Mouse (Mus musculus) forebrain, embryonic 16.5 days (tissue): Measurements from ENCODE around the gene Keg1. TPM values are rescaled to one million over a fixed set of nuclear protein-coding genes. Genes with fewer than 3 reads are reported as not detected.
"Not testable (repeated sequence)": the region's sequence is repeated elsewhere in the genome, so short reads cannot be mapped to it uniquely, and the experiment has no call there.

Experiments used
- ATAC-seq: fragments of 200-750 bp; cut with Nextera tagmentation; 2 replicates; pipeline ENCODE4 v1.8.0; 2017; ENCODE audit warnings: mild to moderate bottlenecking, moderate library complexity
- H3K27ac ChIP-seq: fragments of 300-500 bp; sonication (generic); 2 replicates; pipeline ENCODE4 v1.5.1; 2014; ENCODE audit warnings: low read length, control low read depth
- H3K27me3 ChIP-seq: fragments of 300-500 bp; sonication (generic); replicated peaks from 2 replicates; pipeline ENCODE4 v1.6.1; 2014; ENCODE audit warnings: low read length; ENCODE audit not compliant: control insufficient read depth, insufficient read depth
- H3K36me3 ChIP-seq: fragments of 300-500 bp; sonication (generic); 2 replicates; pipeline ENCODE4 v1.6.1; 2014; ENCODE audit not compliant: control insufficient read depth, insufficient read depth
- H3K4me1 ChIP-seq: fragments of 300-500 bp; sonication (generic); replicated peaks from 2 replicates; pipeline ENCODE4 v1.6.1; 2014; ENCODE audit warnings: low read length; ENCODE audit not compliant: control insufficient read depth, insufficient read depth
- H3K4me2 ChIP-seq: fragments of 300-500 bp; sonication (generic); 2 replicates; pipeline ENCODE4 v1.6.1; 2014; ENCODE audit warnings: mild to moderate bottlenecking, low read length, control low read depth
- H3K4me3 ChIP-seq: fragments of 300-500 bp; sonication (generic); replicated peaks from 2 replicates; pipeline ENCODE4 v1.5.1; 2014; ENCODE audit warnings: mild to moderate bottlenecking, low read length, control low read depth
- H3K9ac ChIP-seq: fragments of 300-500 bp; sonication (generic); replicated peaks from 2 replicates; pipeline ENCODE4 v1.6.1; 2014; ENCODE audit warnings: low read depth, low read length, control low read depth
- H3K9me3 ChIP-seq: fragments of 300-500 bp; sonication (generic); 2 replicates; pipeline ENCODE4 v1.6.1; 2016; ENCODE audit warnings: low read length; ENCODE audit not compliant: control insufficient read depth
- WGBS: fragments of 180-500 bp; shearing (Covaris S2); extraction: QIAGEN DNeasy Blood & Tissue Kit; methylation state at CpG from one replicate; pipeline ENCODE4 v1.1.7; 2014; 5-methylcytosine and 5-hydroxymethylcytosine counted together
- polyA plus RNA-seq: library from polyadenylated mRNA; unstranded; fragments of >200 nt; fragmentation: Nextera tagmentation; extraction: Ambion mirVana; gene quantifications from 2 replicates; pipeline ENCODE4 v1.2.1, GENCODE M21; 2015

Gene Keg1
- polyA plus RNA-seq, 1 experiment from 2014 or later, result not detected

DNA sequence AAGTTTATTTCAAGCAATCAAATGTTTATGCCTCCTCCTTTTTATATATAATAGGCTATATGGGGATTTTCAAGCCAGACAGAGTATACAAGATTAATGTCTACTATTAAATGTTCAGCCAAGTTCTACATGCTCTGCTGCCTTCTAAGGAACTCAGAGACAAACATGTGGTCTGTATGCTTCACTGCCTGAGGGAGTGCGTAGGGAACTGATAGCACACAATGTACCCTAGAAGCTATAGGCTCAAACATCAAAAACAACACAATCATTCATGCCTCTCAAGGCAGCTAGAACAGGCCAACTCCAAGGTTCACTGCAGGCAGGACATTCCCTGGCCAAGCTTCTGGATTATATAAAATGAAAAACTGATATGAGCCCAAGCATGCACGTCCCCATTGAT, 12.9 kb downstream of the Keg1 start:
- H3K9ac ChIP-seq, result no peak overlapping the region
- H3K4me3 ChIP-seq, result no peak overlapping the region
- H3K9me3 ChIP-seq, result no peaks in the 10 kb centered on the region
- no peak for ATAC-seq
- H3K4me1 ChIP-seq, result no peaks in the 10 kb centered on the region
- no peak overlapping the region for H3K4me2 ChIP-seq
- no peak overlapping the region for H3K27ac ChIP-seq
- no peaks in the 10 kb centered on the region for H3K36me3 ChIP-seq
- WGBS, result 92% methylated on average over 2 of the region's 2 CpGs
- H3K27me3 ChIP-seq, result no peaks in the 10 kb centered on the region

DNA sequence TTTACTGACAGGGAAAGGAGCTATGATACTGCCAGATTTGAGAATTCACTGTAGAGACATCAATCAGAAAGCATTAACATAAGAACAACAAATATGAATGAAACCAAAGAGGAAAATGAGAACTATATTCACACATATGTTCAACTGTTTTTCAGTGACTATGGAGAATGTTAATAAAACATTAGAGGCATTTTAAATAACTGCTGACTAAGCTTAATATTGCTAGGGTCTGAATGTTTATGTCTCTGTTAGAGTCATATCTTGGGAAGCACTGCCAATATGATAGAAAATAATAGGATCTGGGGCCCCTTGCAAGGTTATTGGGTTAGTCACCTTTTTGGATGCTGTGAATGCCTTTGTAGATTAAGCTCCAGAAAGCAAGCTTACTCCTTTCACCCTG, 13.4 kb downstream of the Keg1 start:
- no peak overlapping the region for H3K4me3 ChIP-seq
- H3K4me1 ChIP-seq, result no peaks in the 10 kb centered on the region
- H3K9ac ChIP-seq, result no peak overlapping the region
- H3K4me2 ChIP-seq, result no peak overlapping the region
- no peak overlapping the region for H3K27ac ChIP-seq
- H3K27me3 ChIP-seq, result no peaks in the 10 kb centered on the region
- ATAC-seq, result no peak
- no peaks in the 10 kb centered on the region for H3K9me3 ChIP-seq
- no peaks in the 10 kb centered on the region for H3K36me3 ChIP-seq

DNA sequence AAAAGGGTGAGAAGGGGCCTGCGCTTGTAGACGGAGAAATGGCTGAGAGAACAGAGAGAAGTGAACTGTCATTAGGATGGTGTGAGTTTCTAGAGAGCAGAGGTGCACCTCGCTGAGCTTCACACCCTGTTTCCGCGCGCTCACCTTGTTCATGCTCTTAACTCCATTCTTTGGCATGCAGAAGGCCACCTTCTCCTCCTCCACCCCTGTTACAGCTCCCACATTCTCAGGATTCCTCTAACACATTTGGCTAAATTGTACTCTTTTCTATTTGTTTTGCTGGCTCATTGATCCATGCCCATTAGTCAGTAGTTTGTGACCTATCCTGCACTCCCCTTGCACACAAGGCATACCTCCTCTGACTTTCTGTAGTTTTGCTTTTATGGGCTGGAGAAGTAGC, 23.6 kb downstream of the Keg1 start:
- ATAC-seq, result no peak
- WGBS, result 83% methylated on average over 6 of the region's 6 CpGs
- no peak overlapping the region for H3K27ac ChIP-seq

DNA sequence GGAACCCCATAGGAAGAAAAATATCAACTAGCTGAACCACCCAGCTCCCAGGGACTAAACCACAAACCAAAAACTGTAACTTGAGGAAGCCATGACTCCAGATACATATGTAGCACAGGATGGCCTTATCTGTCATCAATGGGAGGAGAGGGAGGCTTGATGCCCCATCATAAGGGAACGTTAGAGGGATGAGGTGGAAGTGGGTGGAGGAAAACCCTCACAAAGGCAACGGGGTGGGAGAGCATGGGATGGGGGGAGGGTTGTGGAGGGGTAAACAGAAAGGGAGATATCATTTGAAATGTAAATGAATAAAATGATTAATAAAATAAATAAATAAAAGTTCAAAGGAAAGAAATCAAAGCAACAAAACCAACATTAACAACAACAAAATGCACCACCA, 24.9 kb downstream of the Keg1 start:
- no peaks in the 10 kb centered on the region for H3K36me3 ChIP-seq
- no peaks in the 10 kb centered on the region for H3K9me3 ChIP-seq
- H3K27ac ChIP-seq, result no peak overlapping the region
- no peak for ATAC-seq
- H3K9ac ChIP-seq, result no peak overlapping the region
- no peak overlapping the region for H3K4me2 ChIP-seq
- no peak overlapping the region for H3K4me3 ChIP-seq
- H3K4me1 ChIP-seq, result no peaks in the 10 kb centered on the region
- 58% methylated on average over 2 of the region's 2 CpGs for WGBS
- H3K27me3 ChIP-seq, result no peaks in the 10 kb centered on the region

More for the DNA sequence above, 23.6 kb downstream of the Keg1 start:
- no peaks in the 10 kb centered on the region for H3K36me3 ChIP-seq
- H3K27me3 ChIP-seq, result no peaks in the 10 kb centered on the region
- H3K4me1 ChIP-seq, result no peaks in the 10 kb centered on the region
- no peak overlapping the region for H3K9ac ChIP-seq
- H3K9me3 ChIP-seq, result no peaks in the 10 kb centered on the region
- no peak overlapping the region for H3K4me3 ChIP-seq
- H3K4me2 ChIP-seq, result no peak overlapping the region

DNA sequence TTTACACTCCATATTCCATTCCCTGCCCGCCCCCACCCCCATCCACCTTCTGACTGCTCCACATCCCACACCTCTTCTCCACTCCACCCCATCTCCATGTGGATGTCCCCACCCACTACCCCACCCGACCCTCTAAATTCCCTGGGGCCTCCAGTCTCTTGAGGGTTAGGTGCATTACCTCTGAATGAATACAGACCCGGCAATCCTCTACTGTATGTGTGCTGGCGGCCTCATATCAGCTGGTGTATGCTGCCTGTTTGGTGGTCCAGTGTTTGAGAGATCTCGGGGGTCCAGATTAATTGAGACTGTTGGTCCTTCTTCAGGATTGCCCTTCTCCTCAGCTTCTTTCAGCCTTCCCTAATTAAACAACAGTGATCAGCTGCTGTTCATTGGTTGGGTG, 25.3 kb downstream of the Keg1 start:
- H3K4me3 ChIP-seq, H3K27me3 ChIP-seq, H3K4me2 ChIP-seq, H3K9me3 ChIP-seq, H3K4me1 ChIP-seq, H3K36me3 ChIP-seq, H3K9ac ChIP-seq, ATAC-seq, H3K27ac ChIP-seq: not testable (repeated sequence)
- WGBS, result 90% methylated on average over 5 of the region's 5 CpGs

DNA sequence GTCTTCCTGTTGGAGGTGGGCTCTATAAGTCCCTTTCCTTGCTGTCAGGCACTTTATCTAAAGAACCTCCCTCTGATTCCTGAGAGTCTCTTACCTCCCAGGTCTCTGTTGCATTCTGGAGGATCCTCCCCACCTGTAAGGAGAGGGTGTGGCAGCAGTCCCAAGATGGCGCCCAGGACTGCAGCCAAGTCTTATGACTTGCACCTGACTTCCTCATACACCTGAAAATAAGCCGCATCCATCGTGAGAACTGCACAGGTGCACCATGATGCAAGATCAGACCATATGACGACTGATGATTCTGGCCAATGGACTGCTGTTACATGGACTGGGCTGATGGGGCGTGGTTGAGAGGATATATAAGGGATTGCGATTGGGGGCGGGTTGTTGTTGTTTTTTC, 26.0 kb downstream of the Keg1 start:
- not testable (repeated sequence) for H3K4me1 ChIP-seq, H3K4me3 ChIP-seq, ATAC-seq

GRCm38 (mm10) chr19:12722308-12722707, 26.7 kb downstream of the Keg1 start:
- H3K4me1 ChIP-seq, result no peaks in the 10 kb centered on the region
- ATAC-seq, result no peak

More for the DNA sequence above, 26.0 kb downstream of the Keg1 start:
- H3K36me3 ChIP-seq, H3K9ac ChIP-seq, H3K9me3 ChIP-seq, H3K4me2 ChIP-seq, H3K27me3 ChIP-seq, H3K27ac ChIP-seq: not testable (repeated sequence)
- 93% methylated on average over 7 of the region's 7 CpGs for WGBS

DNA sequence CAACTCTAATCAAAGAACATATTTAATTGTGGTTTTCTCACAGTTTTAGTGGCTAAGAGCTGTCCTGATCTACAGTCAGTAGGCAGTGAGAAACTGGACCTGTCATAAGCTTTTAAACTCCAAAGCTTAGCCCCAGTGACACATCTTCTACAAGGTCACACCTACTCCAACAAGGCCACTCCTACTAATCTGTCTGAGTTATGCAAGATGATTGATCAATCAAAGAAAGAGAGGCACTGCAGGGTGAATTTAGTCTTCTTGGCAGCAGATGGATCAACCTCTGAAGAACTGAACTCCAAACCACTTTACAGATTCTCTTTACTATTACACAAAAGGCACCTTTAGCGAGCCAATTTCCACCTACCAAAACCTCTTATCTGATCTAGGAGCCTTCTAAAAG, 30.3 kb downstream of the Keg1 start:
- Histone ChIP-seq H3K4me3 (no peak overlapping the region), H3K9me3 (no peaks in the 10 kb centered on the region), H3K9ac (no peak overlapping the region), H3K36me3 (no peaks in the 10 kb centered on the region), H3K27me3 (no peaks in the 10 kb centered on the region), H3K27ac (no peak overlapping the region), H3K4me2 (no peak overlapping the region), H3K4me1 (no peaks in the 10 kb centered on the region)
- ATAC-seq, result no peak
- 83% methylated on average over 1 of the region's 1 CpGs for WGBS

More at GRCm38 (mm10) chr19:12722308-12722707, 26.7 kb downstream of the Keg1 start:
- 88% methylated on average over 2 of the region's 3 CpGs for WGBS
- Histone ChIP-seq H3K9me3 (no peaks in the 10 kb centered on the region), H3K36me3 (no peaks in the 10 kb centered on the region), H3K9ac (no peak overlapping the region), H3K4me2 (no peak overlapping the region), H3K27ac (no peak overlapping the region), H3K27me3 (no peaks in the 10 kb centered on the region), H3K4me3 (no peak overlapping the region)

DNA sequence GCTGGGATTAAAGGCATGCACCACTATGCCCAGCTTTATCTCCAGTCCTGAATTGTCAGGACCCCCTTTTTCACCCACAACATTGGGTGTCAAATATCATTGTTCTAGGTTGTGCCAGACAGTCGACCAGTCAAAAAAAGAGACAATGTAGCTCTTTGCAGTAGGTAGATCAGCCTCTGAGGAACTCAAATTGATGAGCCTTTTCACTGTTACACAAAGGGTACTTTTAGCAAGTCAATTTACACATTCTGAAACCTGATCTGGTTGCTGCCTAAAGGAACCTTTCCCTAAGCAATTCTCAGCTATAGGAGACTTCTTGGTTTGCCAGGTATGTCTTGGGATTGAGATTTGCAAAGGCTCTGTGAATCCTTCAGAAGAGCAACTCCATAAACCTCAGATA, 35.5 kb downstream of the Keg1 start:
- Histone ChIP-seq H3K36me3 (no peaks in the 10 kb centered on the region), H3K9ac (no peak overlapping the region), H3K4me2 (no peak overlapping the region), H3K4me3 (no peak overlapping the region), H3K4me1 (no peaks in the 10 kb centered on the region), H3K27ac (no peak overlapping the region), H3K27me3 (no peaks in the 10 kb centered on the region), H3K9me3 (no peaks in the 10 kb centered on the region)
- WGBS, result 51% methylated on average over 1 of the region's 1 CpGs
- no peak for ATAC-seq

GRCm38 (mm10) chr19:12731950-12732349, 36.4 kb downstream of the Keg1 start:
- Histone ChIP-seq H3K27ac (no peak overlapping the region), H3K4me1 (no peaks in the 10 kb centered on the region), H3K27me3 (no peaks in the 10 kb centered on the region), H3K4me3 (no peak overlapping the region), H3K36me3 (no peaks in the 10 kb centered on the region), H3K9ac (no peak overlapping the region), H3K9me3 (no peaks in the 10 kb centered on the region), H3K4me2 (no peak overlapping the region)
- whole genome bisulfite sequencing, result 92% methylated on average over 2 of the region's 2 CpGs
- no peak for ATAC-seq
